Mouse (Mus musculus) liver, adult 2 months (tissue): ENCODE results near the gene Fndc3b.

Source experiments
- CTCF ChIP-seq: fragments of 200-500 bp; IDR thresholded peaks from 2 replicates; pipeline ENCODE4 v1.5.1; 2011; ENCODE audit warnings: low read depth, low read length, control low read depth
- POLR2A ChIP-seq: fragments of 200-500 bp; IDR thresholded peaks from 2 replicates; pipeline ENCODE4 v1.6.1; 2011; ENCODE audit warnings: low read length, control low read depth; ENCODE audit not compliant: insufficient read depth; ENCODE audit errors: extremely low read depth

GRCm38 (mm10) chr3:27531993-27532392, 179.1 kb downstream of the Fndc3b start:
- no peak for TF ChIP-seq CTCF
- TF ChIP-seq POLR2A = no peak
